Mouse (Mus musculus) MEL (cell line): ENCODE results near the gene Snf8. TPM values are rescaled to one million over a fixed set of nuclear protein-coding genes. Genes with fewer than 3 reads are reported as not detected.
A peak's percentile ranks its signal among the peaks of the same experiment; 100 is the strongest.

Experiments used
- DNase-seq: peaks from one replicate; pipeline ENCODE4 v3.0.0; 2011; ENCODE audit warnings: low read depth, low spot score
- H3K27ac ChIP-seq: 2 replicates; pipeline ENCODE4 v1.5.1; 2012; ENCODE audit warnings: low read depth, mild to moderate bottlenecking, control low read depth, low read length, moderate library complexity; ENCODE audit not compliant: control insufficient read depth
- H3K27me3 ChIP-seq, 2 experiments: fragments of 150-350 bp in 1 of 2; sonication (generic) in 1 of 2; 2 replicates each; pipeline ENCODE4 v1.6.1; 2012; ENCODE audit warnings: low read length in 2 of 2, mild to moderate bottlenecking in 2 of 2, improper control_type of control experiment in 1 of 2, moderate library complexity in 1 of 2; ENCODE audit not compliant: insufficient read depth in 2 of 2, control insufficient read depth in 1 of 2
- H3K36me3 ChIP-seq, 2 experiments: 2 replicates each; pipeline ENCODE4 v1.6.1; 2012 to 2014; ENCODE audit warnings: low read length in 2 of 2, improper control_type of control experiment in 1 of 2, inconsistent platforms in 1 of 2, mild to moderate bottlenecking in 1 of 2; ENCODE audit not compliant: insufficient read depth in 2 of 2, control insufficient read depth in 1 of 2
- H3K4me1 ChIP-seq, 2 experiments: fragments of 150-350 bp in 1 of 2; sonication (generic) in 1 of 2; 2 replicates each; pipeline ENCODE4 v1.6.1; 2012; ENCODE audit warnings: low read length in 2 of 2, improper control_type of control experiment in 1 of 2, mild to moderate bottlenecking in 1 of 2; ENCODE audit not compliant: insufficient read depth in 2 of 2, control insufficient read depth in 1 of 2
- H3K4me3 ChIP-seq, 2 experiments: fragments of 150-350 bp in 1 of 2; sonication (generic) in 1 of 2; 2 replicates each; pipeline ENCODE4 v1.5.1; 2012; ENCODE audit warnings: low read depth in 2 of 2, low read length in 2 of 2, mild to moderate bottlenecking in 2 of 2, moderate library complexity in 2 of 2, control low read depth in 1 of 2, improper control_type of control experiment in 1 of 2; ENCODE audit not compliant: control insufficient read depth in 1 of 2, insufficient read depth in 1 of 2
- H3K79me2 ChIP-seq: 2 replicates; pipeline ENCODE4 v1.6.1; 2012; ENCODE audit warnings: mild to moderate bottlenecking, low read length, moderate library complexity; ENCODE audit not compliant: control insufficient read depth, poor library complexity, insufficient read depth
- H3K9ac ChIP-seq: 2 replicates; pipeline ENCODE4 v1.6.1; 2012; ENCODE audit warnings: low read depth, mild to moderate bottlenecking, control low read depth, low read length, moderate library complexity; ENCODE audit not compliant: control insufficient read depth, poor library complexity, severe bottlenecking
- H3K9me3 ChIP-seq: fragments of 150-350 bp; sonication (generic); replicated peaks from 2 replicates; pipeline ENCODE4 v1.6.1; 2012; ENCODE audit warnings: mild to moderate bottlenecking, low read length, improper control_type of control experiment, moderate library complexity; ENCODE audit not compliant: insufficient read depth
- CHD2 ChIP-seq: IDR thresholded peaks from 2 replicates; pipeline ENCODE4 v1.6.1; 2011; ENCODE audit warnings: low read length, improper control_type of control experiment
- CTCF ChIP-seq, 3 experiments: IDR thresholded peaks in 2 of 3; conservative IDR thresholded peaks in 1 of 3; 2 replicates each; pipeline ENCODE4 v1.5.1; 2011 to 2012; ENCODE audit warnings: low read length in 3 of 3, low read depth in 2 of 3, mild to moderate bottlenecking in 2 of 3, improper control_type of control experiment in 1 of 3, inconsistent platforms in 1 of 3, mixed read lengths in 1 of 3, moderate library complexity in 1 of 3; ENCODE audit not compliant: control insufficient read depth in 1 of 3, insufficient read depth in 1 of 3, poor library complexity in 1 of 3, severe bottlenecking in 1 of 3
- E2F4 ChIP-seq: IDR thresholded peaks from 2 replicates; pipeline ENCODE4 v1.6.1; 2011; ENCODE audit warnings: low read depth, low read length, improper control_type of control experiment, borderline replicate concordance
- ELF1 ChIP-seq: IDR thresholded peaks from 2 replicates; pipeline ENCODE4 v1.6.1; 2014; ENCODE audit warnings: low read depth, mild to moderate bottlenecking, inconsistent platforms, low read length, improper control_type of control experiment, moderate library complexity
- EP300 ChIP-seq, 2 experiments: IDR thresholded peaks; 2 replicates each; pipeline ENCODE4 v1.6.1; 2011; ENCODE audit warnings: improper control_type of control experiment in 2 of 2, low read length in 2 of 2, low read depth in 1 of 2, mild to moderate bottlenecking in 1 of 2
- ETS1 ChIP-seq: IDR thresholded peaks from 2 replicates; pipeline ENCODE4 v1.6.1; 2012; ENCODE audit warnings: low read depth, mild to moderate bottlenecking, inconsistent platforms, low read length, improper control_type of control experiment, moderate library complexity
- GABPA ChIP-seq: IDR thresholded peaks from 2 replicates; pipeline ENCODE4 v1.6.1; 2012; ENCODE audit warnings: low read depth, mild to moderate bottlenecking, inconsistent platforms, low read length, improper control_type of control experiment, moderate library complexity
- GATA1 ChIP-seq: IDR thresholded peaks from 2 replicates; pipeline ENCODE4 v1.6.1; 2011; ENCODE audit warnings: low read depth, low read length, improper control_type of control experiment
- JUND ChIP-seq: IDR thresholded peaks from 2 replicates; pipeline ENCODE4 v1.6.1; 2011; ENCODE audit warnings: low read depth, mild to moderate bottlenecking, improper control_type of control experiment, low read length
- MAFK ChIP-seq: IDR thresholded peaks from 2 replicates; pipeline ENCODE4 v1.6.1; 2011; ENCODE audit warnings: low read depth, mild to moderate bottlenecking, low read length, improper control_type of control experiment, borderline replicate concordance
- MEF2A ChIP-seq: IDR thresholded peaks from 2 replicates; pipeline ENCODE4 v1.6.1; 2014; ENCODE audit warnings: low read depth, mild to moderate bottlenecking, inconsistent platforms, low read length, improper control_type of control experiment; ENCODE audit not compliant: poor library complexity, insufficient replicate concordance, severe bottlenecking; ENCODE audit errors: extremely low read depth
- MXI1 ChIP-seq: IDR thresholded peaks from 2 replicates; pipeline ENCODE4 v1.6.1; 2011; ENCODE audit warnings: mild to moderate bottlenecking, low read depth, low read length, improper control_type of control experiment
- NELFE ChIP-seq: IDR thresholded peaks from 2 replicates; pipeline ENCODE4 v1.6.1; 2011; ENCODE audit warnings: low read depth, low read length, improper control_type of control experiment
- RAD21 ChIP-seq: IDR thresholded peaks from 2 replicates; pipeline ENCODE4 v1.6.1; 2011; ENCODE audit warnings: mild to moderate bottlenecking, low read depth, low read length, improper control_type of control experiment
- RCOR1 ChIP-seq: IDR thresholded peaks from 2 replicates; pipeline ENCODE4 v1.6.1; 2012; ENCODE audit warnings: low read depth, mild to moderate bottlenecking, inconsistent platforms, low read length, improper control_type of control experiment
- SIN3A ChIP-seq: IDR thresholded peaks from 2 replicates; pipeline ENCODE4 v1.6.1; 2012; ENCODE audit warnings: low read length, improper control_type of control experiment, inconsistent platforms
- SMC3 ChIP-seq: IDR thresholded peaks from 2 replicates; pipeline ENCODE4 v1.6.1; 2011; ENCODE audit warnings: low read depth, low read length, improper control_type of control experiment
- TAL1 ChIP-seq: IDR thresholded peaks from 2 replicates; pipeline ENCODE4 v1.6.1; 2012; ENCODE audit warnings: mild to moderate bottlenecking, inconsistent platforms, low read length, moderate library complexity, mixed read lengths
- TBP ChIP-seq: IDR thresholded peaks from 2 replicates; pipeline ENCODE4 v1.8.0; 2011; ENCODE audit warnings: low read depth, low read length, improper control_type of control experiment
- TCF12 ChIP-seq: IDR thresholded peaks from 2 replicates; pipeline ENCODE4 v1.6.1; 2014; ENCODE audit warnings: low read depth, mild to moderate bottlenecking, inconsistent platforms, low read length, improper control_type of control experiment, moderate library complexity
- USF1 ChIP-seq: IDR thresholded peaks from 2 replicates; pipeline ENCODE4 v1.6.1; 2014; ENCODE audit warnings: low read depth, mild to moderate bottlenecking, inconsistent platforms, low read length, improper control_type of control experiment, moderate library complexity
- USF2 ChIP-seq, 2 experiments: IDR thresholded peaks; 2 replicates each; pipeline ENCODE4 v1.6.1; 2011 to 2012; ENCODE audit warnings: improper control_type of control experiment in 2 of 2, low read length in 2 of 2, borderline replicate concordance in 1 of 2, inconsistent platforms in 1 of 2, low read depth in 1 of 2, mild to moderate bottlenecking in 1 of 2; ENCODE audit not compliant: insufficient read depth in 1 of 2
- ZC3H11A ChIP-seq: IDR thresholded peaks from 2 replicates; pipeline ENCODE4 v1.6.1; 2012; ENCODE audit warnings: low read depth, mild to moderate bottlenecking, inconsistent platforms, low read length, improper control_type of control experiment
- ZKSCAN1 ChIP-seq: IDR thresholded peaks from 2 replicates; pipeline ENCODE4 v1.6.1; 2012; ENCODE audit warnings: low read depth, mild to moderate bottlenecking, inconsistent platforms, low read length, improper control_type of control experiment, moderate library complexity
- ZMIZ1 ChIP-seq: IDR thresholded peaks from 2 replicates; pipeline ENCODE4 v1.6.1; 2012; ENCODE audit warnings: low read depth, mild to moderate bottlenecking, inconsistent platforms, low read length, improper control_type of control experiment, moderate library complexity
- ZNF384 ChIP-seq: IDR thresholded peaks from 2 replicates; pipeline ENCODE4 v1.6.1; 2012; ENCODE audit warnings: low read depth, mild to moderate bottlenecking, inconsistent platforms, low read length, improper control_type of control experiment
- polyA plus RNA-seq, 2 experiments: library from polyadenylated mRNA; stranded (reverse) in 1 of 2; unstranded in 1 of 2; fragments of >175 nt in 1 of 2; fragments of >200 nt in 1 of 2; gene quantifications; 2 replicates each; pipeline versions ENCODE4 v1.2.1 to v1.2.4; 2012; ENCODE audit warnings: low replicate concordance in 2 of 2, low read depth in 1 of 2; ENCODE audit not compliant: insufficient read length in 2 of 2, insufficient read depth in 1 of 2, missing spikeins in 1 of 2
- total RNA-seq: library from RNA; depleted of rRNA; stranded (reverse); fragments of 300-350 nt; gene quantifications from 2 replicates; pipeline ENCODE4 v1.2.3, GENCODE M21; 2012

The Snf8 gene
- total and polyA plus RNA-seq, 3 experiments, result 135 to 183 TPM; not detected in 1

DNA sequence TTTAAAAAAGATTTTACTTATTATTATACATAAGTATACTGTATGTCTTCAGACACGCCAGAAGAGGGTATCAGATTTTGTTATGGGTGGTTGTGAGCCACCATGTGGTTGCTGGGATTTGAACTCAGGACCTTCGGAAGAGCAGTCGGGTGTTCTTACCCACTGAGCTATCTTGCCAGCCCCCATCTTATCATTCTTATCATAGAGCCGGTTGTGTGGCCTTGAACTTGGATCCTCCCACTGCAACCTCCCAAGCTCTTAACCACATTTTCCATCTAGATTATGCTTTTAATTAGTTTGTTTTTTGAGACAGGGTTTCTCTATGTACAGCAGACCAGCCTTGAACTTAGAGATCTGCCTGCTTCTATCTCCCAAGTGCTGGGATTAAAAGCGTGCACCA is 2.8 kb downstream of the Snf8 start:
- Histone ChIP-seq H3K4me1 (peaks cover 9 to 29% of the 10 kb centered on the region in 2 experiments), H3K27me3 (no peaks in the 10 kb centered on the region), H3K27ac (no peak overlapping the region), H3K9me3 (no peaks in the 10 kb centered on the region), H3K36me3 (peaks cover 6 to 26% of the 10 kb centered on the region in 2 experiments), H3K4me3 (no peak overlapping the region), H3K79me2 (peaks cover 16% of the 10 kb centered on the region), H3K9ac (no peak overlapping the region)
- DNase-seq, result no peak
- TF ChIP-seq NELFE, result no peak
- TF ChIP-seq CTCF (IDR thresholded peaks at IDR 0.05 in 2 of 3, conservative IDR thresholded peaks at IDR 0.05 in 1 of 3; ENCODE audit: control insufficient read depth in 1 of 3, insufficient read depth in 1 of 3, low read depth in 2 of 3, low read length in 3 of 3, poor library complexity in 1 of 3, severe bottlenecking in 1 of 3), result no peak
- TF ChIP-seq ZKSCAN1, result no peak
- TF ChIP-seq E2F4, result no peak
- peak; percentile 91 for TF ChIP-seq TBP
- no peak for TF ChIP-seq SMC3
- 0 out of 2 replicates have a peak, but pooled peaks have one; percentile 23 for TF ChIP-seq GATA1
- no peak for TF ChIP-seq TAL1
- no peak for TF ChIP-seq MXI1
- TF ChIP-seq ZC3H11A, result no peak
- no peak for TF ChIP-seq ETS1
- TF ChIP-seq RAD21, result no peak
- no peak for TF ChIP-seq SIN3A
- no peak for TF ChIP-seq ELF1
- no peak for TF ChIP-seq GABPA
- no peak for TF ChIP-seq USF2 (IDR thresholded peaks at IDR 0.05; ENCODE audit: borderline replicate concordance in 1 of 2, insufficient read depth in 1 of 2, low read depth in 1 of 2, low read length in 2 of 2)
- TF ChIP-seq RCOR1, result no peak

DNA sequence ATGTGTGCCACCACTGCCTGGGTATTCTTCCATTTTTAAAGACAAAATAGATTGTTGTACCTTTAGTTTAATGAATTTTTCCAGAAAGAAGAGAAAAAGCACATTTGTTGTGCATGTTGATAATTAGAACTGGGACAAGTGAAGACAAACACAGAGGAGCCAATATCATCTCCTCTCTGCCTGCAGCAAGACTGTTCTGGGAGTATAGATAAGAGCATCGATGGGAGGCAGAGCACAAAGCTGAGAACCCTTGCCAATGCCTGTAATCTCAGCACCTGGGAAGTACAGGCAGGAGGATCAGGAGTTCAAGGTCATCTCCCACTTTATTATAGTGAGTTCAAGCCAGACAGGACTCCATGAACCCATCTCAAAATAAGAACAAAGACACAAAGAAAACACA is 3.9 kb downstream of the Snf8 start:
- Histone ChIP-seq H3K9me3 (no peaks in the 10 kb centered on the region), H3K36me3 (peaks cover 6 to 26% of the 10 kb centered on the region in 2 experiments), H3K4me1 (peaks cover 9 to 29% of the 10 kb centered on the region in 2 experiments), H3K27me3 (no peaks in the 10 kb centered on the region), H3K4me3 (no peak overlapping the region), H3K9ac (no peak overlapping the region), H3K27ac (no peak overlapping the region), H3K79me2 (peaks cover 16% of the 10 kb centered on the region)
- TF ChIP-seq ZKSCAN1, result no peak
- no peak for TF ChIP-seq MEF2A
- TF ChIP-seq CTCF (IDR thresholded peaks at IDR 0.05 in 2 of 3, conservative IDR thresholded peaks at IDR 0.05 in 1 of 3; ENCODE audit: control insufficient read depth in 1 of 3, insufficient read depth in 1 of 3, low read depth in 2 of 3, low read length in 3 of 3, poor library complexity in 1 of 3, severe bottlenecking in 1 of 3), result no peak
- TF ChIP-seq RAD21, result no peak
- TF ChIP-seq MAFK, result no peak
- TF ChIP-seq CHD2, result no peak
- TF ChIP-seq TBP, result no peak
- TF ChIP-seq TAL1, result peak; percentile 44; the same call in 1 of the 2 replicates
- no peak for TF ChIP-seq ZMIZ1
- no peak; the same call in 1 of the 2 replicates for TF ChIP-seq RCOR1
- TF ChIP-seq USF1, result no peak
- no peak for TF ChIP-seq JUND
- TF ChIP-seq SIN3A, result no peak
- peak; percentile 65; the same call in 1 of the 2 replicates for TF ChIP-seq TCF12
- no peak for TF ChIP-seq ZNF384
- peak; percentile 18 to 51; a peak in 3 of 4 replicates for TF ChIP-seq EP300 (IDR thresholded peaks at IDR 0.05; ENCODE audit: low read depth in 1 of 2, low read length in 2 of 2)
- TF ChIP-seq GATA1, result peak; percentile 54
- TF ChIP-seq ZC3H11A, result no peak
- TF ChIP-seq NELFE, result no peak
- DNase-seq, result no peak
